Mouse (Mus musculus) cerebellum, postnatal 36 days (tissue): ENCODE data around the gene Ccdc27.
A peak's percentile ranks its signal among the peaks of the same experiment; 100 is the strongest.

Source experiments
- DNase-seq, 2 experiments: peaks; one replicate each; pipeline ENCODE4 v3.0.0; 2021 to 2022; ENCODE audit warnings: mixed read lengths in 2 of 2

The Ccdc27 gene

DNA sequence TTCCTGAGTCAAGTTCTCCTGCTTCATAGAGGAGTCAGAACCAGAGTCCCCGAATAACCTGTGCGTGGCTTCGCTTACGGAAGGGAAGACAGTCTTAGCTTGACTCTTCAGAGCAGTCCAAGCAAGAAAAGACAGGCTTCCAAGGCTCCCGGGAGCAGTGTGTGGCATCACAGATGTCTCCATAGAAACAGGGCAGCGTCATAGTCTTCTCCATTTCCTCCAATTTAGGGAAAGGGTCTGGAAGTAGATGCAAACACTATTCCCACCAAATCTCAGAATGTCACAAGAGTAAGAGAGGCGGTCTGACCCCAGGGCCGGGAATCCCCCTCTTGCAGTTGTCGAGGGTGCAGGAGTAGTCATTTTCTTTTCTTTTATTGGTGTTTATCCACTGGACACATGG is at the start of gene Ccdc27:
Ccdc27 (minus strand) TSS at position 101 of the 400 bp plus-strand sequence.
- no peak for DNase-seq

DNA sequence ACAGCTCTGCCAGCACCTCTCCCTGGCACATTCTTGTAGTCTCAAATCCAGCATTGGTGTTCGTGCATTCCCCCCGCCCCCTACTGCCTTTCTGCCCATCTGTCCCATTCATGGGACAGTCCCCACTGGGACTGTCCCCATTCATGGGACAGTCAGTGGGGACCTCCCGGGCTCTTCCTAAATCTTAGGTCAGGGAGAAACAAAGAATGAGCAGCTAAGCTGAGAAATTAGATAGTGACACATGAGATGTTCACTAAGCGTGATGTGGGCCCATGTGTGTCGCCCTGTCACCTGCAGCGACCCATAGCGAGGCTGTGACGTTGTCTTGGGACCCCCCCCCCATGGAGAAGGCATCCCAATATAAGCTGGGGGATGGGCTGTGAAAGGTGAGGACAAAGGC is 48.9 kb upstream of the Ccdc27 start:
- no peak for DNase-seq

- DNase-seq, result no peak
Measured at GRCm38 (mm10) chr4:154089205-154089604, 46.7 kb upstream of the Ccdc27 start.

DNA sequence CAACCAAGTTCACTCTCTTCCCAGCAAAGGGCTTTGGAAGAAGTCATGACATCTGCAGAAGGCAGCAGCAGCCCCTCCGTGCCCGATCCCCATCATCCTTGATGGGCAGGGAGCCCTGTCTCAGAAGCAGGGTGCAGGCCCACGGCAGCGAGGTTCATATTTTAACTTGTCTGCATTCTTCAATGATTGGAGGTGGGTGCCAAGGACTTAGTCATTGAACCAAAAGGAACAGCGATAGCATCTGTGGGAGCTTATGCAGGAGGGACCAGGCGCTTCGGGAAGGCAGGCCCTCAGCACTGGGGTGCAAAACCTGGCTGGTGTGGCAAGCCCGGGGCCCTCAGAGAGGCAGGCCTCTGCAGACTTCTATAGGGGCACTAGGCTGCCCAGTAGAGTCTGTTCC is 44.0 kb upstream of the Ccdc27 start:
- DNase-seq, result no peak

DNA sequence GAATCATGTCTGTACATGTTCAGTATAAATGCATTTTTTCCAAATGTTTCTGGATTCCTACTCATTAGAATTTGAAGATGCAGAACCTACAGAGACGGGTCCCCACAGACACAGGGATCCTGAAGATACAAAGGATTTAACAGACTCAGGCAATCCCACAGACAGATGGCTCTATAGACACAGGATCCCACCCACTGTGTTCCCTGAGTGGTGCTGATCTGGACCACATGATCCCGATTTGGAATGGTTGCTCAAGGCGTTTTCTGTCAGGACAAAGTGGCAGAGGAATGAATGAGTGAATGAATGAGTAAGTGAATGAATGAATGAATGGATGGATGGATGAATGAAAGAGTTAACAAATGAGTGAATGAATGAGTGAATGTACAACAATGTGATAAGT is 43.4 kb upstream of the Ccdc27 start:
- peak in 1 of 2 experiments; percentile 37 for DNase-seq

GRCm38 (mm10) chr4:154081974-154082373 is 39.5 kb upstream of the Ccdc27 start:
- DNase-seq, result no peak

GRCm38 (mm10) chr4:154081021-154081420 is 38.5 kb upstream of the Ccdc27 start:
- peak; percentile 48 to 60 for DNase-seq

- no peak for DNase-seq
Measured at GRCm38 (mm10) chr4:154080211-154080610, 37.7 kb upstream of the Ccdc27 start.

DNA sequence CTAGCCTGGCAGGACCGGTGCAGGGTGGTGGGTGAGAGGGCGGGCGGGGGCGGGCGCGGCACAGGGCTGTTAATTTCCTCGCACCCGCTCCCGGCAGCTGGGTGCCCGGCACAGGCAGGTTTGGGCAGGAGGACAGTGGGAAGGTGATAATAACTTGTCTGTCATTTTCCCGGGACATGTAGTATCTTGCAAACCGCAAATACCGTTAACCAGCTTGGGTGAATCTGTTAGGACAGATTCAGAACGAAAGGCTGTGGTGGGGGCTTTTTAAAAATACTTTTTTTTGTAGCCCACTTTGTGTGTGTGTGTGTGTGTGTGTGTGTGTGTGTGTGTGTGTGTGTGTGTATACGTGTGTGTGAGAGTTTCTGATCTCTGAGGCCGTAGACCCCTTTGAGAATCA is 29.5 kb upstream of the Ccdc27 start:
- DNase-seq, result no peak

DNA sequence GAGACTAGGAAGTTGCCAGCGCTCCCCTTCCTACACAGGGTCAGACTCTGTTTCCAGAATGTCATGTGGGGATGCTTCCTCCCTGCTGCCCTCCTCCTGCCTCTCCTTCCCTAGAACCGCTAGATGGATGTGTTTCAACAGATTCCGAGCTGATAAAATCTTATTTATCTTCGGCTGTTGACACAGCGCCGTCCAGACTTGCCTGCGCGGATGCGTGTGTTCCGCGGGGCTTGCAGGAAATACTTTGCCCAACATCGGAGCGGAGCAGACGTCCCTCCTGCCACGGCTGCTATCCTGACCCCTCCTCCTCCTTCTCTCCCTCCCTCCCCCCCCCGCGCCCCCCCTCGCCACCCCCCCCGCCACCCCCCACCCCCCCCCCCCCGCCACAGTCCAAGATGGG is 29.0 kb upstream of the Ccdc27 start:
- no peak for DNase-seq

DNA sequence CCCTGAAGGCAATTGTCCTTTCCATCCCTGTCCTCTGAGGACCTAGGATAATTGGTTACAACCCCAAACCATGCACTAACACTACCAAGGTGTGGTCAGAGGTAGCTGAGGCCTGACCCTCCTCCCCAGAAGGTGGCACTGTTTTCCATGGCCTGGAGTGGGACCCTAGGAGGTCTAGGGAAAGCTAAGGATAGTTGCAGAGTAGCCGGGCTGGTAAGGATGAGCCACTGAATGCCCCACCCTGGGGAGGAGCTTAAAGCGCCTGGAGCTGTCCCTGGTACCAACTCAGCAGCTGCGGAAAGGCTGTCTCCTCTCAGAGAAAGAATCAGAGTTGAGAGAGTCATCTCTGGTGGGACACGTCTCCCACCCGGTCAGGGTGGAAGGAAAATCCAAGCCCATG is 28.4 kb upstream of the Ccdc27 start:
- peak; percentile 50 to 51 for DNase-seq

DNA sequence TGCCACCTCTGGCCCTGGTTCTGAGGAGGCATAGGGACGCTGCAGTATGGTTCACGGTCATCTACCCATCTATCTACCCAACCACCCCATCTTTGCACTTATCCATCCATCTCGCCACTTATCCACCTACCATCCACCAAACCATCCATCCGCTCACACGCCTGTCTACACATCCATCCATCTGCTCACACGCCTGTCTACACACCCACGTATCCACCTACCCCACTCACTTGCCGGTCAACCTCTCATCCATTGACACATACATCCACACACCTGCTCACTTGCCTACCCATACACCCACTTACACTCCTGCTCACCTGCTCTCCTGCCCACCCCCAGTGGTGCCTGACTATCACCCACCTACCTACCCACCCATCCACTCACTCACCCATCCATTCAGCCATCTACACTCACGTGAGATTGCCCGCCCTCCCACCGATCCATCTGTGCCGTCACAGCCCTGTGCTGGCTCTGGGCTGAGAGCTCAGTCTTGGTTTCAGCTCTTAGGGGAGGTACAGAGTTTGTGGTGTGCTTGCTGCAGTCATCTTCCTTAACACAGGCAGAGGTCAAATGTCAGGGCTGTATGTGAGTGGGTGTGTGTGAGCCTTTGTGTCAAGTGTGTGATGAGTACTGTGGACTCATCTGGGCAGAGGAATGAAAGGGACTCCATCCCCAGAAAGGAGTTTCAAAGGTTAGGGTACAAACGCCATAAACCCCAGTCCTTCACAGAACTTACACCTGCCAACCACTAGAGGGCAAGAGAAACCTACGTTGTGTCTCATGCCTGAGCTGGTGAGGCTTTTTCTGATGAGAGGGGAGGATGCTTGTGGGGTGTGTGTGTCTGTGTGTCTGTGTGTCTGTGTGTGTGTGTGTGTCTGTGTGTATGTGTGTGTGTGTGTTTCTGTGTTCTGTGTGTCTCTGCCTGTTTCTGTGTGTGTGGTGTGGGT is 22.6 kb upstream of the Ccdc27 start:
- DNase-seq, result peak; percentile 26 to 44

- DNase-seq, result no peak
Measured at GRCm38 (mm10) chr4:154057696-154058095, 15.2 kb upstream of the Ccdc27 start.

- DNase-seq, result no peak
Measured at GRCm38 (mm10) chr4:154056661-154057060, 14.2 kb upstream of the Ccdc27 start.

- DNase-seq, result no peak
Measured at GRCm38 (mm10) chr4:154056046-154056445, 13.6 kb upstream of the Ccdc27 start.

- DNase-seq, result no peak
Measured at GRCm38 (mm10) chr4:154055482-154055881, 13.0 kb upstream of the Ccdc27 start.

DNA sequence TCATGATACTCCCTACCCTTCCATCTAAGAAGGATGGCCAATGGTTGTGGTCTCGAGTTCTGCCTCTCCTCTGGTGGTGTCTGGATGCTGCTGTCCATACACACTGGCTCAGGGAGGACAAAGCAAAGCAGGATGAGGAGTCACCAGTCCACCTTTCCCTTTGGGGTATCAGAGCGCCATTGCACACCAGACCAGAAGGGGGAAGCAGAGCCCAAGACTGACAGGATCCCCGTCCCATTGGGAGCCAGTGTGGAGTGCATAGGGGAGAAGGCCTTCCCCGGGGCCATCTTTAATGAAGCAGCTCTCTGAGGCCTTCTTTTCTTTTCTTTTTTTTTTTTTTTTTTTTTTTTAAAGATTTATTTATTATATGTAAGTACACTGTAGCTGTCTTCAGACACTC is 10.6 kb upstream of the Ccdc27 start:
- DNase-seq, result no peak

DNA sequence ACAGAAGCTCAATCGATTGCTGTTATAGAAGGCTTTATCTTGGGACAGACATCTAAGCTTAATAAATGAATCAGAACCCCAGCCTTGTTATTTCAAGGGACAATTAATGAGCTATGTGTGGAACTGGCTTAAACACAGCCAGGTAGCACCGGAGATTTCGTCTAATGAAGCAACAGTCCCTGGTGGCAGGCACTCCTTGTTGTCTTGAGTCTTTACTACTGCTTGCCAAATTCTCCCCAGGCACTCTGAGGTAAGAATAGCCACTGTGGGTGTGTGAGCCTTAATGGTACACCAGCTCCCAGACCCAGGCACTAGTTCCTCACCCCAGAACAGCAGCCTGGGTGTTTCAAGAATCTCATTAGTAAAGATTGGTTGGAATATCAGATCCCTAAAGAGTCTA is 8.9 kb upstream of the Ccdc27 start:
- no peak for DNase-seq

GRCm38 (mm10) chr4:154045837-154046236 is 3.4 kb upstream of the Ccdc27 start:
- no peak for DNase-seq

DNA sequence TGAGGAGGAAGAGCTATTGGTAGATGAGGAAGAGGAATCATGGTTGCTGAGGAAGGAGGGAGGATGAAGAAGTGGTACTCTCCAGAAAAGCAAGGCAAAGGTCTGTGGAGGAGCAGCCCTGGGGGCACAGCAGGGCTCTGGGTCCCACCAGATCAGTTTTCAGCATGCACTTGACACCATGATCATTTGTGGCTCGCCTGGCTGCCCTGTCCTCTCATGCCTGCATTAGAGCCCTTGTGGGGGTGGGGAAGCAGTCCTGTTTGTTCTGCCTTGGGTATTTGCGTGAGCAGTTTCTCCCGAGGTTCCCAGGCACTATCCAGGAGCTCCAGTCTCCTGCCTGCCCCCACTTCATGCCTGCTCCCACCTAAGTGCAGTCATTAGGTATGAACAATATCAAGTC is 5.4 kb downstream of the Ccdc27 start:
- no peak for DNase-seq

DNA sequence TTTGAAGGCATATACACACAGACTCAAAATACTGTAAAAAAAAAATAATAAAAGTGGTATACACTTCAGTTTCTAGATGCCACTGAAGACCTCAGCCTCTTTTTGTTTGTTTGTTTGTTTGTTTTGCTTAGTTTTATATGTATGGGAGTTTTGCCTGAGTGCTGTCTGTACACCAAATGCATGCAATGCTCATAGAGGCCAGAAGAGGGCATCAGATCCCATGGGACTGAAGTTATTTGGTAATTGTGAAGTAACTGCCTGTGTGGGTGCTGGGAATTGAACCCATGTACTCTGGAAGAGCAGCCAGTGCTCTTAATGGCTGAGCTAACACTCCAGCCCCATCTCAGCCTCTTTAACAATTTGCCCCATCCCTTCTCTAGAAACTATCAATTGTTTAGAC is 13.8 kb downstream of the Ccdc27 start:
- no peak for DNase-seq

GRCm38 (mm10) chr4:154028066-154028465 is 14.4 kb downstream of the Ccdc27 start:
- DNase-seq, result no peak

DNA sequence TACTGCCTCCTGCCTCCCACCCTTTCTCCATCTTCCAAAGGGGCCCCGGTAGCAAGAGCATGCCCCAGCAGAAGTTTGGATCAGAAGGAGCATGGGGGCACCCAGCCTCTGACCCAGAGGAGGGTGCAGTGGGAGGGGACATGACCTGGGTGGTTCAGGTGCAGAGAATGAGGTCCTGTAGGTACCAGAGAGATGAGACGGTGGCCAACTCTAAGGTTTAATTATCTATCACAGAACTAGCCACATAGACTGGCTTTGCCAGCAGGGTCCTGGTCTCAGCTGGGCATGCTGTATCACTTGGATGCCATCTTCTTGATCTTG is 16.1 kb downstream of the Ccdc27 start:
- no peak for DNase-seq

DNA sequence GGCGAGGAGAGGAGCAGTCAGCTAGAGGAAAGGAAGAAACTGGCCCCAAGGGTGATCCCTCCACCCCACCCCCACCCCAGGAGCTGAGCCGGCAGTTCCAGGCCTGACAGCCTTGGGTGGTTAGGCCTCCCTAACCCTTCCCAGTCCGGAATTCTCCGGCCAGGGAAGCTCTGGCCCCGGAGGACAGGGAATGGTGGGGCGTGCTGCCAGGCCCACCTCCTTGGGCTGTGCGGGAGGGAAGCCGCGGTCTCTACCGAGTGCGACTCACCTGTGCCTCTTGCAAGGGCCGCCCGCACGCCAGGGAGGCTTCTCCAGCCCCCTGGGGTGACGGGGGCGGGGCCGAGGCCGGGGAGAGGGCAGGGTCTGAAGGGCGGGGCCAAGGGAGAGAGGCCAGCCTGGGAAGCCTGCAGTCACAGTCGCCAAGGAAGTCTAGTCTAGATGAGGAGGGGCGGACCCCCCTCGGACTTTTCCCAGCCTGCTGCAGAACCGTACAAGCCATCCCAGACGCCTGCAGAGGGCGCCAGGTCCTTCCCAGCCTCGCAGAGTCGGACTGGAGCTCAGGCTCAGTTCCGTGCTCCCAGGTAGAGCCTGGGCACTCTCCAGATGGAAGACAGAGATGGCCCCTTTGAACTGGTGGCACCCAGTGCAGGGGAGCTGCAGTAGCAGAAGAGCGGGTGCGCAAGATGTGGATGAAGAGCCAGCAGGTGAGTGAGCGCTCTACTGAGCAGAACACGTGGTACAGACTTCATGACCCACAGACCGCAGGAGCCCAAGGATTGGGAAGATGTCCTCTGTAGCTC is 16.6 kb downstream of the Ccdc27 start, which contains the start of gene Smim1:
Smim1 (minus strand) TSS at position 590 of the 800 bp plus-strand sequence.
- DNase-seq, result peak; percentile 59 to 64
